Mouse (Mus musculus) MEL-GATA-1-ER (cell line): ENCODE measurements around the gene Rnaseh2b.

Experiments
- DNase-seq: peaks from one replicate; pipeline ENCODE4 v3.0.0-alpha.2; 2012; ENCODE audit warnings: low read depth; ENCODE audit errors: extremely low read depth

Gene Rnaseh2b

GRCm38 (mm10) chr14:62292488-62293339 lies at the start of gene Rnaseh2b, which contains the start of gene Dleu7:
Gene Rnaseh2b, plus strand, starts transcription at chr14:62292589.
Gene Dleu7, minus strand, starts transcription at chr14:62293047.
- DNase-seq, result no peak

GRCm38 (mm10) chr14:62243530-62243929 lies 48.9 kb upstream of the Rnaseh2b start:
- DNase-seq, result no peak

DNA sequence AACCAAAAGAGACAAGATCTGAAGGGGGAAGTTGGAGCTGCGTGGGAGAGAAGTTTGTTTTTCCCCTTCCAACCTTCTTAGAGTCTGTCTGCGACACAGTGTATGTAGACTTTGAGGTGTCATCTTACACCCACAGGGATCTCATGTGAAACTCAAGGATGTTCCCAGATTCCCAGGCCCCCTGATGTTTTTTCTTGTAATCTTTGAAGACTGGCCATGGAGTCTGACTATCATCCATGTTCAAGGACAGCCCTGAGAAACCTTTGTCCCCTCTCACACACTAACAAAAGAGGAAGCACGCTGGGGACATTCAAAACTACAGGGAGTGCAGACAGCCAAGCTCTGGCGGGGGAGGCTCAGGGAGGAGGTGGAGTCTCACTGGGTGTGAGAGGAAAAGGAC lies 46.8 kb upstream of the Rnaseh2b start:
- peak; percentile 26 for DNase-seq

DNA sequence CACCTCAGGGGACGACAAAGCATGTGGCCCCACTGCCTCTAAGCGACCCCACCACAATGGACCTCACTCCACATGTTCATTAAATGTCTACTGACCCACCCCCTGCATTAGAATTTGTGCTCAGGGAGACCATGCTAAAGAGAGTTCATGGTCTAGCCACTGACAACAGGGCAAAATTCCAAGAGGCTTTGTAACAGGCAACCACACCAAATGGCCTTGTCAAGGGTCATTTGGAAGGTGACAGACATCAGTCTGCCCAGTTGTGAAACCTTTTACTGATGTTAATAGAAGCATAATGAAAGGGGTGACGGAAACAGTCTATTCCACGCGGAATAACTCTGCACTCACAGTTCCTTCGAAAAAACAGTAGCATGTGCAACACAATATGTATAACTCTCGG lies 44.0 kb upstream of the Rnaseh2b start:
- DNase-seq, result no peak

DNA sequence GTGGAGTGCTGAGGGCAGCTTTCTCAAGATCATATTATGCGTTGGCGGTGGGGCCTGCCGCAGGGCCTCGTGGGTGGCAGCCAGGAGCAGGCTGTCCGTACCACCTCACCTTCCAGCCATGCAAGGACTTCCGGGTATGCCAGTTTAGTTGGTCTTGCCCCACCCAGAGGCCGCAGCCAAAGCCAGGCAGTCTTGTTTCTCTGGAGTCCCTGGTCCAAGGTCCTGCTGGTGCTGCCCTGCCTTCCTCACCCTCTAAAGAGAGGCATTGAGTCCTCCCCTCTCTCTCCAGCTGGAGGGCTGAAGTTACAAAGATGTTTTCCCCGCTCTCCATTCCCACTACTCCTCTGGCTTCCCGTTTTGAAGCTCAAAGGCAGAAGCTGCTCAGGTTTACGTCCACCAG lies 43.6 kb upstream of the Rnaseh2b start:
- DNase-seq, result no peak

GRCm38 (mm10) chr14:62249251-62249650 lies 43.1 kb upstream of the Rnaseh2b start:
- no peak for DNase-seq

DNA sequence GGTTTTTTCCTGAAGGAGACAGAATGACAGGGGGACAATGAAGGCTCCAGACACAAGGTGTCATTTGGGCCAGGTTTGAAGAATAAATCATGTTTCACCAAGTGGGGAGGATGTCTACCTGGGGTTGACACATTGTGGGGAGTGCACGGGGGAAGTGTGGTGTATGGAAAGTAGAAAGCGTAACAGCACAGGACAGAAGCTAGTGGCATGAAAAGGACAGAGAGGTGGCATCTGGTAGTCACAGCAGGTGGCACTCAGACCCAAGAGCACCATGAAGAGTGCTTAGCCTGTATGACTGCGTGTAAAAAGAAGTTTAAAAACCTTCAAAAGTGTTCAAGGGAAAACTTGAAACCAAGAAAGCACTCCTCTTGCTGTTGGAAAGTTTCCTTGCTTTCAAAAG lies 42.3 kb upstream of the Rnaseh2b start:
- DNase-seq, result no peak

DNA sequence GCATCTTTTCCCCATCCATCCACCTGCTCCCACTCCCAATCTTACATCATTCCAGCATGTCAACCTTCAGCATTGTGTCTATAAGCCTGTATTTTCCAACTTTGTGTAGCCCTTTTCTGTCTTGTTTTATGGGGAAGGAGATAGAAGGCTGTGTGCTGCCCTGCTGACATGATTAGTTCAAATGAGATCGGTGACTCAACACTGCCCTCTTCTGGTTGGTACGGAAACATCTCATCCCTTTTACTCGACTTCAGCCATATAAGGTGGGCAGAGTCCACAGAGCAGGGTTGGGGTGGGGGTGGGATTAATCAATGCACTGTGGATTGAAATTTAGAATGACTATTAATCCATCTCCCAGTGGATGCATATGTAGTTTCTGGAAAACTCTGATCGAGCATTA lies 40.4 kb upstream of the Rnaseh2b start:
- peak; percentile 45 for DNase-seq

GRCm38 (mm10) chr14:62254371-62254770 lies 38.0 kb upstream of the Rnaseh2b start:
- peak; percentile 33 for DNase-seq

GRCm38 (mm10) chr14:62256066-62256465 lies 36.3 kb upstream of the Rnaseh2b start:
- DNase-seq, result no peak

DNA sequence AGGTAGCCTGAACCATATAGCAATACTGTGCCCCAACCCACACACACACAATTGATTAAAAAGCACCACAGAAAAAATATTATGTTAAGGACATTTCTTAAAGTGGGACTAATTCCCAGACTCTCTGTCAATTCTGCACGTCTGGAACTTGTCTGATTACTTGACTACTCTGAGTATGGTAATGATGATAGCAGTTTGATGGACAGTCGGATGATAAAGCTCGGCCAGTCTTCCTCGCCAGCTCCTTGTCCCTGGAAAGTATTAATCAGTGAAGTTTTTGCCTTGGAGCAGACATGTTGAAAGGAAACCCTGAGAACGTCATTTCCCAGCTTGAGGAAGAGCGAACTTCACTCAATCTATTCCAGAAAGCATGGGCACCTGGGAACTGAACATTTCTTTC lies 34.3 kb upstream of the Rnaseh2b start:
- no peak for DNase-seq

- no peak for DNase-seq
Measured at GRCm38 (mm10) chr14:62258978-62259536, 33.3 kb upstream of the Rnaseh2b start.

DNA sequence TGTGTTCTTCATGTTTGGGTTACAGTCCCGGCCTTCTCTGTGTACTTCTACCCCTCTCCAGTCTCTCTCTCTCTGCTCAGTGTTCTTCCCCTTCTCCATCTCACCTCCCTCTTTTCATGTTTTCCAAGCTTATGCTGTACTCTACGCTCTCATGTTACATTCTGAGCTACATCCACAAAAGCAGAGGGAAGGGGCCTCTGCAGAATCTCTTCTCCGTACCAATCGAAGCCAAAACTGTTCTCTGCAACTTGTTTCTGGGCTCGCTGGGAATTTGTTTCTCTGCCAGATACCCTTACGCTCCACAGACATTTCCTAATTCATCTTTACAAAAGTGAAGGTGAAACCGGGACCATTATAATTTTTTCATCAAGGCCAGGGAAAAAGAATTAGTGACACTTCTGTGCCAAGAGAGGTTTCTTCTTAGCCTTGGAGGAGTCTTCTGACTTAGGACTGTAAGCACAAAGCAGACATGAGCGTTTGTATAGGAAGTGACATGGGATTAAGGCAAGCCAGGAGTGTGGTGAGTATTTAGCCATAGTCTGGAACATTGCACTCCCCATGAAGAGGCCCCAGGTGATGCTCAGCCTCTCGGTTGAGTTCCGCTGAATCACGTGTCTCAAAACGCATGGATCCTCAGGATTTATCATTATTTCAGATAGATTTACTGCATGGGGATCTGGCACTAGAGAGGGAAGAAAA lies 21.5 kb upstream of the Rnaseh2b start:
- DNase-seq, result no peak

DNA sequence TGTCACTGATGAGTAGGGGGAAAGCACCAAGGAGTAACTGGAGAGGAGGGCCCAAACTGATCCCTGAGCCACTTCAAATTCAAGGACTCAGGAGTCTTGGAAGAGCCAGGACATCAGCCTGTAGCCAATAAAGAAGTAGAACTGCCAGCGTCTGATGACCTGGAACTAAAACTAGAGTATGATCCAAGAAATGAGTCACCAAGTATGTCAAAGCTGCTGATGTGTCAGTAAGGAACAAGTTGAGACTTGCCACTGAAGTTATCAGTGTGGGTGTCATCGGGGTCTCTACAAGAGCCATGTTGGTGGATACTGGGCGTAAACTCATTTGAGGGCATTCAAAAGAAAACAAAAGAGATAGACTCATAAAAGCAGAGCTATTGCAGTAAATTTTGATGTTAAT lies 18.8 kb upstream of the Rnaseh2b start:
- no peak for DNase-seq

DNA sequence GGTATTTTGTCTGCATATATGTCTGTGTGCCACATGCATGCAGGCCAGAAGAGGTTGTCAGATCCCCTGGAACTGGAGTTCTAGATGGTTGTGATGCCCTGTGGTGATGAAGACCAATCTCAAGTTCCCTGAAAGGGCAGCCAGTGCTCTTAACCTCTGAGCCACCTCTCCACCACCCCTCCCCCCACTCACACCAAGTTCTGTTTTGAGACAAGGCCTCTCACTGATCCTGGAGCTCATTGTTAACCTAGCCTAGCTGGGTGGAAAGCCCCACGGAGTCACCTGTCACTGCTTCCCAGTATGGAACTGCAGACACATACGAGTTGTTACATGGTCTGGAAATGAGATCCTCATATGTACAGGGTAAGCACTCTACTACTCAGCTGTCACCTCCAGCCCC lies 9.4 kb upstream of the Rnaseh2b start:
- DNase-seq, result no peak

GRCm38 (mm10) chr14:62288731-62289130 lies 3.7 kb upstream of the Rnaseh2b start:
- no peak for DNase-seq

GRCm38 (mm10) chr14:62291406-62291987 lies 892 bp upstream of the Rnaseh2b start:
- no peak for DNase-seq

DNA sequence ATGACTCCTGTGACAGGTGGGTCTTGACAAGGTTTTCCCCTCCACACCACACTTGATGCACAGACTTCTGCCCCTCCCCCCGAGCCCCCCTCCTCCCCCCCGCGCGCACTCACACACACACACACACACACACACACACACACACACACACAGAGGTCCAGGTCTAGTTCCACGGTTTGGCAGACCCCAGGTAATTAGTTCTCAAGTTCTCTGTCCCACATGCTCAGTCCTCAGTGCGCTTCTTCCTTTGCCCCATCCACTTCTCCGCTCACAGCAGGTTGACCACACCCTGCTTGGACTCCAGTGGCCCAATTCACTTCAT lies 262 bp upstream of the Rnaseh2b start:
- DNase-seq, result no peak

- no peak for DNase-seq
Measured at GRCm38 (mm10) chr14:62298808-62299207, 6.4 kb downstream of the Rnaseh2b start.

DNA sequence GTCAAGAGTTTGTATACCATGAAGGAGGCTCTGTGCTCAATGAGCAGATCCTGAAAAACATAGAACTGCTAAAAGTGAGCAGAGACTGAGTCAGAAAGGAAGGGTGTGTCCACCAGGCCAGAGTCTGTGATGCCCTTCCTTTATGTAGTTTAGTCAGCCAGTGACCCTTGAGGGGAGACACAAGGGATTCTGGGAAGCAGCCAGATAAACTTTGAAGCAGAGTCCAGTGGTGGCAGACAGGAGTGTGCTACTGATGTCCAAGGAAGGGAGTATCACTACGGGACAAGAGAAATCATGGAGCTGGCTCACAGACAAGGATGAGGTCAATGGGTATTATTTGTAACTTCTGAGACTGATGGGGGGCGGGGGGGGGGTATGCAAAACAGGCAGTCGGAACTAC lies 7.6 kb downstream of the Rnaseh2b start:
- DNase-seq, result no peak

- DNase-seq, result no peak
Measured at GRCm38 (mm10) chr14:62307555-62307954, 15.2 kb downstream of the Rnaseh2b start.

DNA sequence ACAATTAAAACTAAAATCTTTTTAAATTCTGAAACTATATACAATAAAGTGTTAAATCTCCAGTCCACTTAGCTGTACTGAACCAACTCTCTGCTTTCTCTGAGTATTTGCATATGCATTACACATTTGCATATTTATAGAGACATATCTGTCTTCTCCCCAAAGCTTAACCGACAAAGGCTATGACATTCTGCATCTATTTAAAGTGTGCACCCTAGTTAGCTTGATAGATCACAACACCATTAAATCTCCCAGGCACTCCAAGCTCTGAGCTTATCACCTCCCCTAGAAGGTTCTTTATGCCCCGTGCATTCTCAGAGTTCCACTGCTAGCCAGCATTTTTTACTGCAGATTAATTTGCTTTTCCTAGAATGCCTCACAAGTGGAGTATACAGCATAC lies 16.6 kb downstream of the Rnaseh2b start:
- no peak for DNase-seq
